ENCODE assay signal across 28 mouse cellular contexts in genomic region chr9:67860273-67860672, GRCm38 (mm10). TPM values are rescaled to one million over a fixed set of nuclear protein-coding genes. Genes with fewer than 3 reads are reported as not detected.
DNase-seq lines count a peak whose midpoint lies in the region; ATAC-seq and TF ChIP-seq lines count a peak whose summit lies in the region.
"Had no signal": no experiment of that assay in that cellular context is flagged by ENCODE, and none has a peak within 500 bp of the region (broad histone marks: within the 10 kb centered on the region; RNA-seq: fewer than 3 reads in every experiment).

No protein-coding gene starts in this region.

- no peak for TF ChIP-seq CTCF in thymus, adult 2 months (IDR thresholded peaks at IDR 0.05; ENCODE audit: borderline replicate concordance, control insufficient read depth, extremely low read depth, insufficient read depth, low read length, poor library complexity)
- TF ChIP-seq CTCF in gastrocnemius, adult 2 months (IDR thresholded peaks at IDR 0.05) = no peak

- H3K4me2 ChIP-seq in liver, embryonic 11.5 days = no peak overlapping the region
- H3K4me2 ChIP-seq in liver, embryonic 13.5 days = peak overlapping the region; percentile 21; the same call in 1 of the 2 replicates
- 0 out of 2 replicates have a peak overlapping the region, but pooled peaks have one; percentile 9 for H3K4me2 ChIP-seq in liver, embryonic 16.5 days (ENCODE audit: low read depth, low read length)
- H3K4me2 ChIP-seq: forebrain, embryonic 13.5 days; heart, embryonic 11.5 days; hindbrain, embryonic 13.5 days had no signal

- H3K9ac ChIP-seq in liver, embryonic 11.5 days (ENCODE audit: low read depth, low read length) = no peak overlapping the region
- peak overlapping the region; percentile 28; the same call in 1 of the 2 replicates for H3K9ac ChIP-seq in liver, embryonic 13.5 days
- H3K9ac ChIP-seq in liver, embryonic 16.5 days (ENCODE audit: low read depth, low read length) = no peak overlapping the region
- H3K9ac ChIP-seq: forebrain, embryonic 13.5 days; hindbrain, embryonic 13.5 days had no signal

- no peak overlapping the region for H3K4me3 ChIP-seq in liver, embryonic 11.5 days (ENCODE audit: low read depth, low read length)
- no peak overlapping the region for H3K4me3 ChIP-seq in liver, embryonic 13.5 days (replicated peaks)
- H3K4me3 ChIP-seq in liver, embryonic 16.5 days (ENCODE audit: low read depth, low read length) = no peak overlapping the region
- H3K4me3 ChIP-seq in thymus, adult 2 months (ENCODE audit: control insufficient read depth, insufficient read depth, low read length) = no peak overlapping the region
- no peak overlapping the region for H3K4me3 ChIP-seq in gastrocnemius, adult 2 months
- H3K4me3 ChIP-seq: forebrain, embryonic 10.5 days; forebrain, embryonic 13.5 days; hindbrain, embryonic 10.5 days; hindbrain, embryonic 13.5 days had no signal

- peaks cover 6% of the 10 kb centered on the region for H3K36me3 ChIP-seq in liver, embryonic 11.5 days (ENCODE audit: control insufficient read depth, insufficient read depth, low read length)
- H3K36me3 ChIP-seq in liver, embryonic 13.5 days = peaks cover 32% of the 10 kb centered on the region
- H3K36me3 ChIP-seq in liver, embryonic 16.5 days (ENCODE audit: control insufficient read depth, insufficient read depth) = peaks cover 7% of the 10 kb centered on the region; the same call in 1 of the 2 replicates
- H3K36me3 ChIP-seq in thymus, adult 2 months (ENCODE audit: control insufficient read depth, insufficient read depth, low read length) = peaks cover 17% of the 10 kb centered on the region

- 63% methylated on average over 2 of the region's 2 CpGs for WGBS in liver, embryonic 11.5 days
- 32% methylated on average over 2 of the region's 2 CpGs for WGBS in liver, embryonic 13.5 days (ENCODE audit: insufficient replicate concordance)
- 24% methylated on average over 2 of the region's 2 CpGs for WGBS in liver, embryonic 16.5 days (ENCODE audit: insufficient replicate concordance)
- WGBS in thymus, adult 2 months = 99% methylated on average over 2 of the region's 2 CpGs

- no peak overlapping the region for H3K27ac ChIP-seq in liver, embryonic 11.5 days (ENCODE audit: low read depth, low read length)
- peak overlapping the region; percentile 77 for H3K27ac ChIP-seq in liver, embryonic 13.5 days
- H3K27ac ChIP-seq in liver, embryonic 16.5 days (ENCODE audit: low read length) = peak overlapping the region; percentile 69
- no peak overlapping the region for H3K27ac ChIP-seq in thymus, adult 2 months (ENCODE audit: control insufficient read depth, insufficient read depth, low read length)
- no peak overlapping the region for H3K27ac ChIP-seq in gastrocnemius, adult 2 months
- H3K27ac ChIP-seq: forebrain, embryonic 10.5 days; forebrain, embryonic 13.5 days; hindbrain, embryonic 10.5 days; hindbrain, embryonic 13.5 days had no signal

- ATAC-seq in liver, embryonic 11.5 days (replicated peaks; ENCODE audit: low FRiP score) = 0 out of 2 replicates have a peak, but pooled peaks have one; percentile 59
- ATAC-seq in liver, embryonic 13.5 days (ENCODE audit: low read depth) = peak; percentile 67
- ATAC-seq in liver, embryonic 16.5 days (ENCODE audit: low read depth) = peak; percentile 37; the same call in 1 of the 2 replicates
- ATAC-seq: forebrain, embryonic 13.5 days; forebrain, embryonic 16.5 days; hindbrain, embryonic 16.5 days had no signal

- intact Hi-C loops in gastrocnemius, adult 2 months (cut with DNase I) = no loop called here

- no peak for TF ChIP-seq POLR2A in thymus, adult 2 months (IDR thresholded peaks at IDR 0.05; ENCODE audit: control insufficient read depth, extremely low read depth, insufficient read depth, low read length, poor library complexity)

- H3K27me3 ChIP-seq in liver, embryonic 11.5 days (replicated peaks; ENCODE audit: control insufficient read depth, insufficient read depth, low read length) = no peaks in the 10 kb centered on the region
- H3K27me3 ChIP-seq in liver, embryonic 13.5 days = no peaks in the 10 kb centered on the region
- H3K27me3 ChIP-seq in liver, embryonic 16.5 days (ENCODE audit: control insufficient read depth, insufficient read depth, low read depth, low read length) = no peaks in the 10 kb centered on the region
- H3K27me3 ChIP-seq in thymus, adult 2 months (ENCODE audit: control insufficient read depth, insufficient read depth, low read length) = no peaks in the 10 kb centered on the region
- H3K27me3 ChIP-seq: forebrain, embryonic 13.5 days; hindbrain, embryonic 13.5 days had no signal

- peaks cover 10% of the 10 kb centered on the region for H3K4me1 ChIP-seq in liver, embryonic 11.5 days (replicated peaks; ENCODE audit: control insufficient read depth, insufficient read depth, low read length)
- H3K4me1 ChIP-seq in liver, embryonic 13.5 days (replicated peaks) = peaks cover 49% of the 10 kb centered on the region
- peaks cover 21% of the 10 kb centered on the region for H3K4me1 ChIP-seq in liver, embryonic 16.5 days (ENCODE audit: control insufficient read depth, low read depth, low read length)
- no peaks in the 10 kb centered on the region for H3K4me1 ChIP-seq in thymus, adult 2 months (replicated peaks; ENCODE audit: control insufficient read depth, insufficient read depth, low read length)
- H3K4me1 ChIP-seq: forebrain, embryonic 13.5 days; hindbrain, embryonic 13.5 days had no signal

- no peak for DNase-seq in liver, embryonic 11.5 days (ENCODE audit: low spot score)
- DNase-seq in liver = no peak
- DNase-seq in liver, embryonic 13.5 days = no peak
- no peak for DNase-seq in retina, embryonic 14.5 days (ENCODE audit: low spot score)
- no peak for DNase-seq in thymus, adult 2 months
- no peak for DNase-seq in gastrocnemius, adult 2 months
- DNase-seq: adrenal gland, postnatal 10 days; adrenal gland, postnatal 36 days; cerebellum, adult 18-20 months; cerebellum, adult 9-10 months; cerebellum, postnatal 14 days; gastrocnemius, postnatal 14 days; heart, adult 11 months had no signal

- H3K9me3 ChIP-seq in liver, embryonic 11.5 days (ENCODE audit: control insufficient read depth, low read length) = no peaks in the 10 kb centered on the region
- H3K9me3 ChIP-seq in liver, embryonic 13.5 days (replicated peaks) = no peaks in the 10 kb centered on the region
- no peaks in the 10 kb centered on the region for H3K9me3 ChIP-seq in liver, embryonic 16.5 days (replicated peaks; ENCODE audit: control insufficient read depth, low read length)
- H3K9me3 ChIP-seq: forebrain, embryonic 10.5 days; forebrain, embryonic 13.5 days; hindbrain, embryonic 10.5 days; hindbrain, embryonic 13.5 days had no signal

RNA-seq across cellular contexts. Expression of gene Vps13c, which starts 20.1 kb away (rescaled TPM):
- 13.5 and 14.7 TPM in 2 replicates for polyA plus RNA-seq in liver, embryonic 11.5 days (2014; fragmentation: Nextera tagmentation; extraction: Ambion mirVana)
- polyA plus RNA-seq in liver, embryonic 13.5 days (2015; fragmentation: Nextera tagmentation; extraction: Ambion mirVana) = 6.5 and 7.2 TPM in 2 replicates
- 4.4 and 4.7 TPM in 2 replicates for polyA plus RNA-seq in liver, embryonic 16.5 days (2015; fragmentation: Nextera tagmentation; extraction: Ambion mirVana)
- polyA plus RNA-seq in thymus, adult 2 months (2012; rRNA removed) = 14.1 and 14.5 TPM in 2 replicates
- 10 to 100 TPM; 26.1 to 32.9 TPM for total RNA-seq in gastrocnemius, adult 2 months (2021)

RNA-seq across cellular contexts. Expression of gene C2cd4a, which starts 28.1 kb away (rescaled TPM):
- 2.6 and 4.2 TPM in 2 replicates for polyA plus RNA-seq in liver, embryonic 11.5 days (2014; fragmentation: Nextera tagmentation; extraction: Ambion mirVana)
- 3.4 and 4.2 TPM in 2 replicates for polyA plus RNA-seq in liver, embryonic 13.5 days (2015; fragmentation: Nextera tagmentation; extraction: Ambion mirVana)
- 0.09 and 0.21 TPM in 2 replicates for polyA plus RNA-seq in liver, embryonic 16.5 days (2015; fragmentation: Nextera tagmentation; extraction: Ambion mirVana)
- polyA plus RNA-seq in thymus, adult 2 months (2012; rRNA removed) = 0.46 and 1.3 TPM in 2 replicates
- not detected for total RNA-seq in gastrocnemius, adult 2 months (2021)
- total RNA-seq: adrenal gland, adult 18-20 months; adrenal gland, postnatal 36 days; ES-E14; gastrocnemius, adult 18-20 months; heart, adult 8-10 months; heart, postnatal 25 days had no signal
- polyA plus RNA-seq: embryonic facial prominence, embryonic 11.5 days; forebrain, embryonic 10.5 days; forebrain, embryonic 13.5 days; forebrain, embryonic 16.5 days; heart, postnatal 0 days; hindbrain, embryonic 10.5 days had no signal

Comparison
In these comparisons a context has a peak if more than half of its experiments do, and no peak if none do; other contexts are left out.
1. H3K27ac ChIP-seq: peak in liver, embryonic 13.5 days (single experiment) and liver, embryonic 16.5 days (single experiment); none in liver, embryonic 11.5 days (single experiment), thymus, adult 2 months (single experiment) and gastrocnemius, adult 2 months (single experiment).
2. Peak in every context shown above with its lines, with median percentiles within 50 percentile points of each other: ATAC-seq.